Mouse (Mus musculus) neutrophil, adult 83 days (primary cell): Measurements from ENCODE around the gene 1500009C09Rik. TPM values are rescaled to one million over a fixed set of nuclear protein-coding genes. Genes with fewer than 3 reads are reported as not detected.

Experiments used
- total RNA-seq, 2 experiments: library from RNA; stranded (reverse); gene quantifications; one replicate each; pipeline ENCODE4 v1.2.4; 2023

Gene 1500009C09Rik
- total RNA-seq: not detected

GRCm38 (mm10) chr15:82252097-82252496, at the start of gene 1500009C09Rik:
TSS of gene 1500009C09Rik (plus strand) at chr15:82252397.

GRCm38 (mm10) chr15:82212752-82213063, 39.5 kb upstream of the 1500009C09Rik start, which contains the start of gene Shisa8:
TSS of gene Shisa8 (minus strand) at chr15:82212815.

GRCm38 (mm10) chr15:82223657-82224601, 28.3 kb upstream of the 1500009C09Rik start, which contains the start of gene Tnfrsf13c:
TSS of gene Tnfrsf13c (minus strand) at chr15:82224369.

DNA sequence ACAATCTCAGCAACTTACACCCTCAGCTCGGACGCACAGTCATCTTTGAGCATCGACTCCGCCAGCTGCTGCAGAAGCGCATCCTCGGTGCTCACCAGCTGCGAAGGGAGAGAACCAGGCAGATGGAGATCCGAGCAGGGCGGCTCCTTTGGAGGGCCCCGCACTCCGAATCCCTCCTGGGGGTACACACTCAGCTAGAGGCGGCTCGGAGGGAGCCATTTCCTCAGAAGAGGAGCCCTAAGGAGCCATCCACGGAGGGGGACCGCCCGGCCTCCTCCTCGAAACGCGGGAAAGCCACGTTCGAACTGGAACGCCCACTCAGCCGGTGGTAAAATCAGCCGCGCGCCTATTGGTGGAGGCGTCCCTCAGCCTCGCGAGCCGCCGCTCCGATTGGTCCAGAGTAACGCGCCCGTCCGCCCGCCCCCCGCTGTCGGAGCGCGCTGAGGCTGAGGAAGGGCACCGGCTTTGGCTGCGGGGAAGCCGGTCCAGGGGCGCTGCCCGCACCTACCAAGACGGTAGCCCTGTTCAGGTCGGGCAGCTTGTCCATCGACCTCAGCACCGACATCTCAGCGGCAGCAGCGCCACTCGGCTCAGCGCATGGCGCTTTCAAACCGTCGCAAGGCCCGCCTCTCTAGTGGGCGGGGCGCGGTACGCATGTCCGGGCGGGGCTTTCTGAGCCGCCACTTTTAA, 7.9 kb upstream of the 1500009C09Rik start, which contains the start of gene Cenpm:
TSS of gene Cenpm (minus strand) at position 634 of the 690 bp plus-strand sequence.

DNA sequence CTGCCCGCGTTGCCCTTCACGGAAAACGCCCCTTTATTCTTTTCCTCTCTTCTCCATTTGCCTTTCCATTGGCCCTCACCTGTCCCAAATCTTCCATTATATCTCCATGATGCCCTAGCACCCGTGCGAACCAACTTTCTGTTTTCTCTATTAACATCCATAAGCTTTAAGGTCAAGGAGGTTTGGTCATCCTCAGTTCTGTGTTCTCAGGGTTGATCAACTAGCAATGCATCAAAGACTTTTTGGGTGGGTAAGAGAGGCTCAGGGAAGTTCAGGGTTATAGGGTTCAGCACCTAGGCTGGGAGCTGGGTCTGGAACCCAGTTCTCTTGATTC, 22.4 kb downstream of the 1500009C09Rik start, which contains the start of gene Sept3:
TSS of gene Sept3 (plus strand) at position 301 of the 334 bp plus-strand sequence.

GRCm38 (mm10) chr15:82298764-82299561, 46.8 kb downstream of the 1500009C09Rik start, which contains the start of gene Wbp2nl:
TSS of gene Wbp2nl (plus strand) at chr15:82298954.

Other genes with a start within 250 kb of the 1500009C09Rik start
- gene Desi1, start 218.5 kb upstream of the 1500009C09Rik start, total RNA-seq: 10 to 100 TPM; 22.3 to 23.0 TPM
- 10 to 100 TPM; 46.9 to 48.5 TPM for gene Snu13, start 204.8 kb upstream of the 1500009C09Rik start, total RNA-seq
- gene 4930407I10Rik, start 193.2 kb upstream of the 1500009C09Rik start, total RNA-seq: not detected
- gene Mei1, start 182.4 kb upstream of the 1500009C09Rik start, total RNA-seq: under 1 TPM; 0.11 to 0.18 TPM
- gene Ccdc134, start 124.5 kb upstream of the 1500009C09Rik start, total RNA-seq: 10 to 100 TPM in 1 of 2 experiments, 1 to 10 TPM in 1; 9.4 to 12.5 TPM
- gene Srebf2, start 105.2 kb upstream of the 1500009C09Rik start, total RNA-seq: 10 to 100 TPM; 56.0 to 67.1 TPM
- gene Shisa8, start 39.6 kb upstream of the 1500009C09Rik start, total RNA-seq: under 1 TPM in 1 of 2 experiments, not detected in 1; 0.31 TPM
- gene Tnfrsf13c, start 28.0 kb upstream of the 1500009C09Rik start, total RNA-seq: 1 to 10 TPM; 1.2 to 2.0 TPM
- 10 to 100 TPM; 11.3 to 21.3 TPM for gene Cenpm, start 7.6 kb upstream of the 1500009C09Rik start, total RNA-seq
- gene Sept3, start 22.5 kb downstream of the 1500009C09Rik start, total RNA-seq: not detected
- under 1 TPM in 1 of 2 experiments, not detected in 1; 0.39 TPM for gene Wbp2nl, start 46.6 kb downstream of the 1500009C09Rik start, total RNA-seq
- 100 to 1,000 TPM in 1 of 2 experiments, 10 to 100 TPM in 1; 87.3 to 111 TPM for gene Naga, start 86.5 kb downstream of the 1500009C09Rik start, total RNA-seq
- gene Pheta2, start 86.5 kb downstream of the 1500009C09Rik start, total RNA-seq: 1 to 10 TPM; 2.8 to 4.0 TPM
- gene Smdt1, start 86.6 kb downstream of the 1500009C09Rik start, total RNA-seq: 10 to 100 TPM; 83.6 to 85.6 TPM
- 10 to 100 TPM; 85.3 to 97.0 TPM for gene Ndufa6, start 101.9 kb downstream of the 1500009C09Rik start, total RNA-seq
- under 1 TPM; 0.73 to 0.88 TPM for gene Cyp2d22, start 127.9 kb downstream of the 1500009C09Rik start, total RNA-seq
- gene Cyp2d11, start 141.6 kb downstream of the 1500009C09Rik start, total RNA-seq: not detected
- gene Cyp2d10, start 154.8 kb downstream of the 1500009C09Rik start, total RNA-seq: not detected
- not detected for gene Cyp2d9, start 181.0 kb downstream of the 1500009C09Rik start, total RNA-seq